Mouse (Mus musculus): ENCODE measurements around the gene Hnrnpul1.

The Hnrnpul1 gene

DNA sequence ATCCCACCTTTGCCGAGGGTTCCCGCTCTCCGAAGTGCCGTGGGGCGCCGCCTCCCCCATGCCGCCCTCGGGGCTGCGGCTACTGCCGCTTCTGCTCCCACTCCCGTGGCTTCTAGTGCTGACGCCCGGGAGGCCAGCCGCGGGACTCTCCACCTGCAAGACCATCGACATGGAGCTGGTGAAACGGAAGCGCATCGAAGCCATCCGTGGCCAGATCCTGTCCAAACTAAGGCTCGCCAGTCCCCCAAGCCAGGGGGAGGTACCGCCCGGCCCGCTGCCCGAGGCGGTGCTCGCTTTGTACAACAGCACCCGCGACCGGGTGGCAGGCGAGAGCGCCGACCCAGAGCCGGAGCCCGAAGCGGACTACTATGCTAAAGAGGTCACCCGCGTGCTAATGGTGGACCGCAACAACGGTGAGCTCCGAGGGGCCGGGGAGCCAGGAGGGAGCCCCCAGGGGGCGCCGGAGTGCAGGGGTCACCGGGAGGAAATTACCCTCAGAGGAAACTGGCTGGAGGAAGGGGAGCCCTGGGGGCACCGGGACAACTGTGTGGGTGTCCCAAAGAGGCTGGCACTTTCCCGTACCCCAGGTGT lies 66.7 kb downstream of the Hnrnpul1 start:
- DNase-seq (ENCODE audit: low spot score), result peak; percentile 57

DNA sequence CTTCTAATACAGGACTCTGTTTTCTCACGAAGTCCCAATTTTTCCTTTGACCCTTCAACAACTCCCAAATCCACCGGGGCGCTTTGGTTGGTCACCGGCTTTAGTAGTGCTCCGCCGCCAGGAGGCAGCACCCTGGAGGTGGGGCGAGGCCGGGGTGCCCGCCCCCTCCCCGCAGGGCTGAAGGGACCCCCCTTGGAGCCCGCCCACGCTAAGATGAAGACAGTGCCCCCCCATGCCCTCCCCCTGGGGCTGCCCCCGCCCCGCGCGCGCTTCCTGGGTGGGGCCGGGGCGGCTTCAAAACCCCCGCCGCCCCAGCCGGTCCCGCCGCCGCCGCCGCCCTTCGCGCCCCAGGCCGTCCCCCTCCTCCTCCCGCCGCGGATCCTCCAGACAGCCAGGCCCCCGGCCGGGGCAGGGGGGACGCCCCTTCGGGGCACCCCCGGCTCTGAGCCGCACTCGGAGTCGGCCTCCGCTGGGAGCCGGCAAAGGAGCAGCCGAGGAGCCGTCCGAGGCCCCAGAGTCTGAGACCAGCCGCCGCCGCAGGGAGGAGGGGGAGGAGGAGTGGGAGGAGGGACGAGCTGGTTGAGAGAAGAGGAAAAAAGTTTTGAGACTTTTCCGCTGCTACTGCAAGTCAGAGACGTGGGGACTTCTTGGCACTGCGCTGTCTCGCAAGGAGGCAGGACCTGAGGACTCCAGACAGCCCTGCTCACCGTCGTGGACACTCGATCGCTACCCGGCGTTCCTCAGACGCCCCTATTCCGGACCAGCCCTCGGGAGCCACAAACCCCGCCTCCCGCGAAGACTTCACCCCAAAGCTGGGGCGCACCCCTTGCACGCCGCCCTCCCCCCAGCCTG lies 67.7 kb downstream of the Hnrnpul1 start, which contains the start of gene Tgfb1:
TSS of gene Tgfb1 (plus strand) at position 323 of the 852 bp plus-strand sequence.
- DNase-seq (ENCODE audit: low spot score), result peak; percentile 79

DNA sequence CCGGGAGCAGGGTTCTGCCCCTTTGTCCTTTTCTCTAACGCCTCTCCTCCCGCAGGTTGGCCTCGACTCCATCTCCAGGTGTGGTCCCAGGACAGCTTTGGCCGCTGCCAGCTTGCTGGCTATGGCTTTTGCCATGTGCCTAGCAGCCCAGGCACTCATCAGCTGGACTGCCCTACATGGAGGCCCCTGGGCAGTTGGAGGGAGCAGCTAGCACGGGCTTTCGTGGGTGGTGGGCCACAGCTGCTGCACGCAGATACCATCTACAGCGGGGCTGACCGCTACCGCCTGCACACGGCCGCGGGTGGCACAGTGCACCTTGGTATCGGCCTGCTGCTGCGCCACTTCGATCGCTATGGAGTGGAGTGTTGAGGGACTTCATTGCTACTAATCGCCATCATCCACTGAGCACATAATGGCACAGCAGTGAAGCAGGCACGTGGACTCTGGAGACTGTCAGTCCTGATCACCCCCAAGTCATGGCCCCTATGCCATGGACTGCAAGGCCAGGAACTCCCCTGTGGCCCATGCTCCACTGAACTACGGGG lies 68.6 kb downstream of the Hnrnpul1 start:
- no peak for DNase-seq (ENCODE audit: low spot score)

DNA sequence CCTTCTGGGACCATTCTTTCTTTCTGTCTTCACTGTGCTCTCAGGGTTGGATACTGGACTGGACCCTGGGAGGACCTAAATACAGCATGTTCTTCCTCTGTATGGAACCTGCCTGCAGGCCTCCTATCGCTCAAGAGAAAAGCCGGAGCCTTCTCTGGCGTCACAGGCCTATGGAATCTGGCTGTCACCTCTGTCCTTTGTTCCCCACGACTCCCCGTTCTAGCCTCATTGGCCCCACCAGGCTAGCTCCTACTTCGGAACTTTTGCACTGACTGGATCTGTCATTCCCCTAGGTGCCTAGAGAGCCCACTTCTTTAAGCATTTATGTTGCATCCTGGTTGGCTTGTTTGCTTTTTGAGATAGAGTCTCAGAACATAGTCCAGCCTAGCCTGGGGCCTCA lies 69.9 kb downstream of the Hnrnpul1 start:
- no peak for DNase-seq (ENCODE audit: low spot score)

DNA sequence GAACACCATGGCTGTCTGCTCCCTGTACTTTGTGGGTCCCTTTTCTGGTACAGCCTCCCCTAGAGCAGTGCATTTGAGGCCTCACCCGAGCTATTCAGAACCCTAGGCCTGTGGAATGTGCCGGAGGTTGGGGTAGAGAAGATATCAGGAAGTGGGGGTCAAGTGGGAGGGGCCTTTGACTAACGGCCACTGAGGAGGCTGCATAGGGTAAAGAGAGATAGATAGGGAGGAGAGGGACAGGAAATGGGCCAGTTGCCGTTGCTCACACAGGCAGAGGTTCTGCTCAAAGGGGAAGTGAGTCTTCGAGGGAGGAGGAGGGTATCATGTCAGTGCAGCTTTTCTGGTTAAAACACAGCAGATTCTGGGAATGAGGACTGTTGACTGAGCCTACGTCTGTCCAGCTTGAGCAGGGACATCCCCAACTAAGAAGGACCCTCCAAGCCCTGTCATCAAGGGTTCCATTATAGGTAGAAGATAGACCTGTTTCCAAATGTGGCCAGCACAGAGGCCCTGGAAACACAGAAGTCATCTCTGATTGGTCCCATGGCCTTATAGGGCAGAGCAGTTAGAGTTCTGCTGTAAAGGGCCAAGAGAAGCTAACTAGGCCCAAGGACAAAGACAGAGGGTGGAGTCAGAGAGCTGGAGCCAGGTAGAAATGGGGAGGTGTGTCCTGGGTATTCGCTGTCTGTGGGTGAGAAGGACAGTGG lies 70.9 kb downstream of the Hnrnpul1 start:
- DNase-seq (ENCODE audit: low spot score), result no peak

DNA sequence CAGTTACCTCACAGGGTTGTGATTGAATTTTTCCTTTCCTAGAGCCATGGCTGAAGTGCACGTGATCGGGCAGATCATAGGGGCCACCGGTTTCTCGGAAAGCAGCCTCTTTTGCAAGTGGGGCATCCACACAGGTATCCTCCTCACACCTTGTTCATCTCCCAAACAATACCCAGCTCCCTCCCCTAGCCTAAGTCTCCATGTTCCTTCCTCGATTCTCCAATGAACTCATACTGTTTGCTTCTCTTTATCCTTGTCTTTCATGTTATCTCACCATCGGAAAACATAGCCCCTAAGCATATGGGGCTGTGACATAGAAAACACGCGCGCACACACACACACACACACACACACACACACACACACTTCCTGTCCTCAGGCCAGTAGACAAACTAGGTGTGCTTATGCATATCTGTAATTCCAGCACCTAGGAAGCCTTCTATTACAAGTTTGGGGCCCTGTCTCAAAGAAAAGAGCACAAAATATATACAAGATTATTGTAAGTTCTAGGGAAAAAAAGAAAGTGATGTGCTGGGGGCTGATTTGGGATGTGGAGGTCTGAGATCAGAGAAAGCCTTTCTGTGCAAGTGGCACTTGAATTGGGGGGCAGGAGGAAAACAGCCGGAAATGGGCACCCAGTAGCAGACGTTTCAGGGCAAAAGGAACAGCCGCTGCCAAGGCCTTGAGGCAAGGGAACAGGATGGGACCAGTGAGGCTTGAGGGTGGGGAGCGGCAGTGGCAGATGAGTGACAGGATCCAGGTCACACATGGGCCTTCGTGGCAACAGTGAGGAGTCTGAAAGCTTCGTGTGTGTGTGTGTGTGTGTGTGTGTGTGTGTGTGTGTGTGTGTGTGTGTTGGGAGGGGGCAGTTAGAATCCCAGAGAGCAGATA lies 73.0 kb downstream of the Hnrnpul1 start:
- no peak for DNase-seq (ENCODE audit: low spot score)

DNA sequence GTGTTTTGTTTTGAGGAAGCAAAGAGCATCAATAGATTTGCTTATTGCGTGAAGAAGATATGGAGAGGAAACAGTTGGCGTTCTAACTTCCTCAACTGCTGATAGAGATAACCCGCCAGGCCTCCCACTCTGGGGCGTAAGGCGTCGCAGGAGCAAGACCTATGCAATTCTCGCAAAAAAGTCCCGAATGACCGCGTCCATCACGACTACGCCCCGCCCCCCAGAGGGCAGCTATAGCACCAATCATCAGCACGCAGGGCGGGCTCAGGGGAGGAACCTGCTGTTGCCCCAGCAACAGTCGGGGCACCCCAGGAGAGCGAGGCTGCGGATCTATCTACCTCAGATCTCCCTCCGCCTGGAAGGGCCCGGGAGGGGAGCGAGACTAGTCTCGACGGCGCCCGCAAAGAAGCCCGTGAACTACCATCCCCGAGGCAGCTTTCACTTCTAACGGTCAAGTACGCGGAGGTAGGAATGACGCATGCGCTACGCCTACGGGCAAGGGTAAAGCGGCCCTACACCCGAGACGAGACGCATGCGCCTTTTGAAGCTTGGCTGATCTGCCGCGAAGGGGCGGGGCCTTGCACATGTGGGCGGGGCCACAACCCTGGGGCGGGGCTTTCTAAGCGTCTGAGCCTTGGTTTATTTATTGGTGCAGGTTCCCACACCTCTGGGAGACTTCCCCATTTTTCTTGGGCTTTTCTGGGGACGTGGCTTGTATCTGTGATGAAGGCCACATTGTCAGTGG lies 73.9 kb downstream of the Hnrnpul1 start, which contains the start of gene B9d2:
TSS of gene B9d2 (plus strand) at position 267 of the 745 bp plus-strand sequence.
- peak; percentile 98 for DNase-seq (ENCODE audit: low spot score)

DNA sequence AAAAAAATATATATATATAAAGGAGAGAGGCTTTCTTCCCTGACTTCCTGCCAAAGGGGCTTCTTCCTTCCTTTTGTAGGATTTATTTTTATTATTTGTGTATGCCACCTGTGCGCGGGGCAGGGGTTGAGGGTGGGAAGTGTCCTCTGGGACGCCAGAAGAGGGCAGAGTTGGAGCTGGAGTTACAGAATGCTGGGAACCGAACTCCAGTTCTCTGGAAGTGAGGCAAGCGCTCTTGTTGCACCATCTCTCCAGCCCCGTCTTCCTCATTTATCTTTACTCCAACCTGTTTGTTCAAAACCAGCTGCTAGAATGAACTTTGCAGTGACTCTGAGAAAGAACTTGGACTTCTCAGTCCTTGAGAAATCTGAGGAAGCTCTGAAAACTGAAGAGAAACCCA lies 74.6 kb downstream of the Hnrnpul1 start:
- DNase-seq (ENCODE audit: low spot score), result no peak

DNA sequence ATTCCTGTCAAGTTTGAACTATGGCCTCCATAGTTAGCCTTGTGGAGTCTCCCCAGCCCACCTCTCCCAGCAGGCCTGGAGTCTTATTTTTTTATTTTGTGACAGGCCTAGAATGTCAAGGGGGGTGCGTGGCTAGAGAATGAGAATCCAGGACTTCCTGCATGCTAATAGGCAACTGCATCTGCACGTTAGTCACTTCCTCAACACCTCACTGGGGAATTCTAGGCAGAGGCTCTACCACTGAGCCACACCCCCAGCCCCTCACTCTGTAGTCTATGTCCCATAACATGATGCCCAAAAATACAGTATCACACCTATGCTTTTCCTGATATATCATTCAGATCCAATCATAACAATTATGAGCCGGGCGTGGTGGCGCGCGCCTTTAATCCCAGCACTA lies 77.5 kb downstream of the Hnrnpul1 start:
- DNase-seq (ENCODE audit: low spot score), result no peak

DNA sequence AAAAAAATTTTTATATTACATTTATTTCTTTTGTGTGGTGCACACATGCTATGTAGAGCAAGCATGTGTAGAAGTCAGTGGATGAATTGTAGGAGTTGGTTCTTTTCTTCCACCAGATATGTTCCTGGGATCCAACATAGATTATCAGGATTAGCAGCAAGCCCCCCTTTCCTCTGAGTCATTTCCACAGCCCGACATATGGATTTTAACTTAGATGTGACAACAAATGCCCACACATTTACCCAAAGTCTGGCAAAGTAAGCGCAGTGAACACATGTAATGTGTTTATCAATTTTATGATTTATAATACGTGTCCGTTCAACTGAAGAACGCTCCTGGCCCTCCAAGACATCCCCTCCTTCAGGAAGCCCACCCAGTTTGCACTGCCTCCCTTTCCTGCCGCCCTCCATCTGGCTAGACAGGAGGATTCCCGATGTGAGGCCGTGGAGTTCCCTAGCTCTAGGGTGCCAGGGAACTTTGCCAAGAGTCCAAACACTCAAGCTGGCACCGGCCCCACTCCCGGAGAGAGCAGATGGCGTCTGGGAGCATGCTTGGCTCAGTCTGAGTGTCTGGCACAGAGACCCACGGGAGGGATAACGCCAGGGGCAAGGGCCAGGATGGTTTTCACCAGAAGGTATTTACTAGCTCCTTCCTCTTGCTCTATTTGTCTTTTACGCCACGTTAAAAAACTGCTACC lies 78.3 kb downstream of the Hnrnpul1 start:
- peak; percentile 48 for DNase-seq (ENCODE audit: low spot score)

DNA sequence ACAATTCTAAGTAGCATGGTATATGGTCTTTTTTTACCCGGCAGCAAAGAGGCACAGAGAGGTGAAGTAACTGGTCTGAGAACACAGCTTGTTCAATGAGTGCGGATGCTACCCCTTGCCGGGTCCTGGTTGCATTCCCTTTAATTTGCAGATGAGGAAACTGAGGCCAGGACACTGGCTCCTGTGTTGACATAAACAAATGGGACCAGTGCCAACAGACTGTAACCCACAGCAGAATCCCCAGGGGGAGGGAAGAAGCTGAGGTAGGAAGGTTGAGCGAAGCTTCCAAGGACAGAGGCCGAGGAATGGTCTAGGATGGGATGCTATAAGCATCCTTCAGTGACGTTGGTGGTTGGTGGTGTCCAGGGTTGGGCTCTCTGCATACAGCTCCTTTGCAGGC lies 79.2 kb downstream of the Hnrnpul1 start:
- DNase-seq (ENCODE audit: low spot score), result no peak

DNA sequence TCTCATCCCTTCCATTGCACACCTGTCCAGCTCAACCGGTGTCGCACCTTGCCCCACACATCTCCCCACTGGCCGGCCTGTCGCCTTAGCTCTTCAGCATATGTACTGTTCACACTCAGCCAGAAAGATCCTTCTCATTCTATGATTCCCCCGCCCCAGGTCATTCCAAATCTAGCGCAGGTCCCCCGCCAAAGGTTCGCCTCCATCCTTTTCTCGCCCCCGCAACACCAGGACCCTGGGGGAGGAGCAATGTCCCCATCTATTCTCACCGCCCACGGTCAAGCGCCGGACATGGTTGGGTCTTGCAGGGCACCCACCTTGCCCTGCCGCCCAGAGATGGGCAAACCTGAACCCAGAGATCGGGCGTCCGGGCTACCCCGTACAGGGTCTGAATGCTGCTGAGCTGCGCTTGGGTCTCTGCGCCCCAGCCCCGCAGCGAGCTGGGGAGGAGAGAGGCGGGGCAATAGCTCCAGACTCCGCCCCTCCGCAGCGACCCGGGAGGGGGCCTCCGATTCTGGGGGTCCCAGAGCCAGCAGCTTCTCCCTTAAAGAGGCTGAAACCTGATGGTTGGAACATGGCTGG lies 79.7 kb downstream of the Hnrnpul1 start, which contains the start of gene Tmem91:
TSS of gene Tmem91 (minus strand) at position 448 of the 582 bp plus-strand sequence.
- no peak for DNase-seq (ENCODE audit: low spot score)

DNA sequence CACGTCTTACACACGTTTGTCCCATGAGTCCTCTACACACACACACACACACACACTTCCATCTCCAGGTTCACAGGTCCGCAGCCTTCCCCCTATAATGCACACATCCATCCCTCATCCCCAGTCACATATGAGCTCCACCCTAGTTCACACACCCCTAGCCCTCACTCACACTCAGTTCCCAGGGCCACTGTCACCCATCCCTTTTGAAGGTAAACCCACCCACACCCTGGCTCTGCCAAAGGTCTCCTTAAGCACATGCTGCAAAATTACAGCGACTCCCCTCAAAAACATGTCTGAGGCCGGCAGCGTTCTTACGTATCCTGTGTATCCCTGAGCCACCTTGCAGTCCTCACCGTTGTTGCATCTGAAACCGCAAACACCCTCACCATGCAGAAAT lies 80.3 kb downstream of the Hnrnpul1 start:
- DNase-seq (ENCODE audit: low spot score), result no peak

DNA sequence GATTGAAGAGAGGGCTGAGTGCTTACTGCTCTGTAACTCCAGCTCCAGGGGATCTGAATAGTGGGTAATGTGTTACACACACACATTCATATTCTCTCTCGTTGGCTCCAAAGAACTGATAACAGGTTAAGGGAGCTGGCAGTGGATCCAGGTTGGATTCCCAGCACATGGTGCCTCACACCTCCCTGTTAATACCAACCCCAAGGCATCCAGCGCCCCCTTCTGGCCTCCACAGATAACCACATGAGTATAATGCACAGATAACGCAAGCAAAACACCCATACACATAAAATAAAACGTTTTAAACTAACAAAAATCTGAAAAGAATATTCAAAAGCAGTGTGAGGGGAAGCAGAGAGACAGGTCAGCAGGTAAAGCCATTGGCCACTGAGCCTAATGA lies 82.1 kb downstream of the Hnrnpul1 start:
- no peak for DNase-seq (ENCODE audit: low spot score)

DNA sequence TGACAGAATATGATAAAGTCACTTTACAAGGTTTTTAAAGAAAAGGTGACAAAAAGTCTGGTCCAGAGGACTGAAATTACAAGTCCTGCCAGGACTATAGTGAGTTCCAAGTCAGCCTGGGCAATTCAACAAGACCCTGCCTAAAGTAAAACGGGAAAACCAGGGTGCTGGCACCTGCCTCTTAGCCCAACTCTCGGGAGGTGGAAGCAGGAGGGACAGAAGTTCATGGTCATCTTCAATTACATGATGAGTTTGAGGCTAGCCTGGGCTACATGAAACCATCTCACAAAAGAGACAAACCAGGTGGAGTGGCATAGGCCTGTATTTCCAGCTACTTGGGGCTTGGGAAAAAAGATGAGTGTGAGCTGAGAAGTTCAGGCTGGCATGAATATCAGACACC lies 82.9 kb downstream of the Hnrnpul1 start:
- no peak for DNase-seq (ENCODE audit: low spot score)
